Mouse (Mus musculus) ES-Bruce4 (cell line): ENCODE data around the gene Fam193b.

Source experiments
- CTCF ChIP-seq: IDR thresholded peaks from one replicate; pipeline ENCODE4 v1.8.1; 2011; ENCODE audit warnings: low read depth, low read length
- POLR2A ChIP-seq: IDR thresholded peaks from one replicate; pipeline ENCODE4 v1.8.1; 2011; ENCODE audit warnings: low read length; ENCODE audit not compliant: insufficient read depth

DNA sequence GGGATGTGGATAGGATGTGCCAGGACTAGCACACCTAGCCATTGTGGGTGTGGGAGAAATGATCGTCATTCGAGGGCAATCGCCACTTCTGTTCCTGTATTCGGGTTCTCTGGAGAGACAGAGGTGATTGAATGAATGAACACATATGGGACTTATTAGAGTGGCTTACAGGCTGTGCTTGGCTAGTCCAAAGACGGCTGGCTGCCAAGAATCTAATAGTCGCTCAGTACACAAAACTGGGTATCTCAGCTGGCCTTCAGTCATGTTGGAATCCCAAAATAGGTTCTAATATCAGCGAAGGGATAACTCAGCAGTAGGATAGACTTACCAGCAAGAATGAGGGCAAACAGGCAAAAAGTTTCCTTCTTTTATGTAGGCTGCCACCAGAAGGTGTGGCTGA lies 41.1 kb upstream of the Fam193b start:
- TF ChIP-seq CTCF (no peak), POLR2A (no peak)
